Mouse (Mus musculus) lung, postnatal 10 days (tissue): ENCODE measurements around the gene Trpm2.
"Not testable (repeated sequence)": the region's sequence is repeated elsewhere in the genome, so short reads cannot be mapped to it uniquely, and the experiment has no call there.

Source experiments
- DNase-seq: peaks from one replicate; pipeline ENCODE4 v3.0.0; 2021

Gene Trpm2

DNA sequence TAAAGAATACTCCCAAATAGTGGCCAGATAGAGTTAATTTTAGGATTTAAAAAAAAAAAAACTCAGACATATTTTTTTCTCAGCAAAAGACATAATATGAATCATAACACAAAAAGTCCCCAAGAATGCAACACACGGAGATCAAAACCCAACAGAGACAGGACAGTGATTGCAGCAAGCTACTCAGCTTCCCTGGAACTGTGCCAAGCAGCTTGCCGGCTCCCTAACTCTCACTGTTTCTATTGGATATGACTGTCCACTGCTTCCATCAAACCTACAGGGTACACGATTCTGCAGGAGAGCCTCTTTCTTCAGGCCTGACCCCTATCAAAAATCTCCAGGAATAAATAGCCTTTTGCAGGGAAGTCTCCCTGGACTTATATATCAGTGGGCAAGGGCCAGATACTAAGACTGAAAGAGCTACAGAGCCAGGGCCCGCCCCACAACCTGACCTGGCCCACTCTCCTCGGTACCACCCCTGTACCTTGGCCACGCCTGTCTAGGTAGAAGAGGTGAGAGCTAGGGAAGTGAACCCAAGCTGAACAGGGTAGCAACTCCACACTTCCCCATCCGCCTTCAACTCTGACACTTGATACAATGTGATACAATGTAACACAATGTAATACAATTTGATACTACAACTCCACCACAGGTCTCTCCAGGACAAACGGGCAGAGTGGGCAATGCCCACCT is 6.2 kb upstream of the Trpm2 start:
- peak; percentile 32 for DNase-seq

DNA sequence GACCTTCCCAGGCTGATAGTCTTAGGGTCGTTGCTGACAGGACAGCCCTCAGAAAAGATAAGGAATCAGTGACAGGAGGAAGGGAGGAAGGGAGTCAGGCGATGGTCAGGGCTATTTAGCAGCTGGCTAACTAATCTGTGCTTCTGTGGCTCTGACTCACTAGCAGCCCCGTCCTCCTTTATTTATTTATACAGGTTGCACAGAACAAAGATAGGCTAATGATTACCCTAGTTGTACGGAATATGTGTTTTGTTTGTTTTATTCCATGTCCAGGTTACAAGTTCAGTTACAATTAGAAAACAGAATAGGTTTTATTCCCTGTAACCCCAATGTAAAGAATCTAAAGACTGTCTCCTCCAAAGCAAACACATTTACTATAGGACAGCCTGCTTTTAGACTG is 5.3 kb upstream of the Trpm2 start:
- no peak for DNase-seq

DNA sequence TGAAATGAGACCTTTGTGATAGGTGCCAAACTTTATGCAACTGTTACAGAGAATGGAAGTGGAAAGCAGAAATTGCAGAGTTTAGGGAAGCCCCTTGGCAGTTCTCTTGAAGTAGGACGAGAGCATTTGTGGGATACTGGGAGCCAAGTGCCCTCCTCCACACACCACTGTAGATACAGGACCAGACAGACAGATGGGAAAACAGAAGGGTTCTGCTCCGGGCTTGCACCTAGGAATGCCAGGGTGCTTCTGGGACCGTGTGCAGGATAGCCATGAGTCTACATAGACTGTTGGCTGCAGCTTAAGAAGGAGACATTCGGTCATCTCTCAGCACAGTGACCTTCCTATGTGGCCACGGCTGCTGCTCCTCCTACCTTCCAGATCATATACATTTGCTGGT is 4.4 kb upstream of the Trpm2 start:
- DNase-seq = no peak

GRCm38 (mm10) chr10:77974323-77974722 is 4.0 kb upstream of the Trpm2 start:
- DNase-seq = no peak

DNA sequence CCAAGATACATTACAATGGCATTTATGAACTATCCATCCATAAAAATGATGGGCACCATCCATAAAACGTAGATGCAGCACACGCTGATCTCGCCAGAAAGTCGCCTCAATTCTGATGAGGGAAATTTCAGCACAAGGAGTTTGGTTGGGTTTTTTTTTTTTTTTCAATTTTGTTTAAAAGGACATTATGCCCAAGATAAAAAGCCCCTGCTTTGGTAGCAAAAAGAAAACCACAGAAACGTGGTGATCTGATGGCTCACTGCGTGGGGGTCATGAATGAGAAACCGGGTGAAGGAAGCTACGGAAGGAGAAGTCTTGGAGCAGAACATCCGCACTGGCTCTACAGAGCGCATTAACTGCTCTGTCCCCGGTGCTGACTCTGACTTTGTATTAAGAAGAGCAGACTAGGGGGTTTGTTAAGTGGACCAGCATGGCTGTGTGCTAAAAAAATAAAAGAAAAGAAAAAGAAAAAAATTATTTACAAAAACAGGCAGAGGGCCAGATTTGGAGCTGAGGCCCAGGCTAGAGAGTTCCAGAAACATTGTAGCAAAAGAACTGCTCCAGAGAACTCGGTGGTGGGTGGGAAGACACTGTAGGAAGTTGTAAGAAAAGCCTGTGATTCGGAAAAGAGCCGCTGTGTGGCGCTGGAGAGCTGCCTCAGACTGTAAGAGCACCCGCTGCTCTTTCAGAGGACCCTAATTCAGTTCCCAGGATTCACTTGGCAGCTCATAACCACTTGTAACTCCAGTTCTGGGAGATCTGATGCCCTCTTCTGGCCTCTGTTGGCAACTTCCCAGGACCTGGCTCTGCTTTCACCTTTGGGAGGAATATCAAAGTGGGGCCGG is 1.6 kb upstream of the Trpm2 start:
- DNase-seq = peak; percentile 47

DNA sequence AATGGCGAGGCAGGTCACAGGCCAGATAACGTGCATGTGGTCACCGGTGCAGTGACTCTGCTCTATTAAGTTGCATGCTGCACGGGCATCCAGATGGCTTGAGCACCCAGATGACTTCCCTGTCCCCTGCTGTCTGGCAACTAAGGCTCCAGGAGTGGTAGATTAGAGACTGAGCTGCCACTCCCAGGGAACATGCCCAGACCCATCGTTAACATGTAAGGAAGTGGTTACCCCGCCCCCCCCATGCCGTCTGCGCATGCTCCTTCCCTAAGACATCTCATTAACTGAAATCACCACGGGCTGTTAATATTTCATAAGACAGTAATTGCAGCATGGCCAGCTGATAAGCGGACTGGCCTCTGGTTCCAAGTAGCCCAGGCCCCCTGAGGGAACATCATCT is 828 bp upstream of the Trpm2 start:
- DNase-seq = no peak

DNA sequence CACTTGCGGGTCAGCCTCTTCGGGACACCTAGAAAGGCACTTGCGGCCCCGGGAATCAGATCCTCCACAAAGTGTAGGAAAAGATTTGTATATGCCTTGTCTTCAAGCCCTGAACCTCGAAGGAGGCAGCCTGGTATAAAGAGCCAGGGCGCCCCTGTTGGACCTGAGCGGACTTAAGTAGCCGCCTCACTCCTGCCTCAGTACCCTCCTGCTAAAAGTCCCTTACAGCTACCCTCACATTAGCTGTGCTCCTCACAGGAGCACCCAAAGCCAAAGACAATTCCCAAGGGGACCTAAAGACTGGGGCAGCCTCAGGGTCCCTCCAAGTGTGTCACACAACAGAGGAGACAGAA is 414 bp downstream of the Trpm2 start:
- DNase-seq = no peak

DNA sequence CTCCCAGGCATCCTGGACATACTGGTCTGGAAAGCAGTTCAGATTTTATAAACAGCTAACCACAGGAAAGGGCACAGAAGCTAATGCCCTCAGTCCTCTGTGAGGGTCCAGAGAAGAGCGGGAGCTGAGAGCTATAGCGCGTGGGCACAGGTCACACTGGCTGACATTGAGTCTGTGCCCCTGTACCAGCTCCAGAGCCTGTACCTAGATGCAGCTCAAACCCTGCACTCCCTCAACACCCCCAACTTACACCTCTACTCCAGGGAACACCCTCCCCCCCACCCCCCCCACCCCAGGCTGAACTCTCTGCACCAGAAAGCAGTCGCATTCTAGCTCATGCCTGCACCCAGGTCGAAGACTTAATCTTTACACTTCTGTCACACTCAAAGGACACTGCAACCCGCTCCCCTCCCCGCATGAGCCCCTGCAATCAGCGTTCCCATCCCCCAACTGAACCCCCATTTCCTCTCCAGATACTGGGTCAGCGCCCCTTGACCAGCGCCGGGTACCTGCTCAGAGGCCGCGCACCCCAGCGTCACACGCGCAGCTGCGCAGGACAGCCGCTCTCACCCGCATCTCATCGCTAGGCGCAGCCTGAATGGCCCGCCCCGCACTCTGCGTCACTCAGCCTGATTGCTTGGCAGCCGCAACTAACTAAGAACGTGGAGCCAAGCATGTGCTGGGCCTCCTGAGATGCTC is 940 bp downstream of the Trpm2 start:
- DNase-seq = peak; percentile 49

DNA sequence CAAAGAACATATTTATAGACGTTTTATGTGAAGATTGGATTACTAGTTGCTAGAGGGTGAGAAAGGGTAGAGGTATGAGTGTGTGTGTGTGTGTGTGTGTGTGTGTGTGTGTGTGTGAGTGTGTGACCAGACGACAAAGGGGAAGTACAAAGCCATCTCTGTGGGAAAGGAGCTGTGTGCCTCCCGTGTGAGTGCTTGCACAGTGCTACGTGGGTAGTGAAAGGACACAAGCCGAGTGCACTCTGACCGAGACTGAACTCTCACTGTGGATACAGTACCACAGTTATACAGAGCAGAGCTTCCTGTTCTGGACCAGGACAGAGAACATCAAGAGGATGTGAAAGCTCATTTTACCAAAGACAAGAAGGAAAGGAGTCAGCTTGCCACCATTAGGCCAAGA is 6.4 kb downstream of the Trpm2 start:
- no peak for DNase-seq

GRCm38 (mm10) chr10:77962725-77963124 is 7.6 kb downstream of the Trpm2 start:
- DNase-seq = no peak

GRCm38 (mm10) chr10:77950468-77950867 is 19.9 kb downstream of the Trpm2 start:
- not testable (repeated sequence) for DNase-seq

DNA sequence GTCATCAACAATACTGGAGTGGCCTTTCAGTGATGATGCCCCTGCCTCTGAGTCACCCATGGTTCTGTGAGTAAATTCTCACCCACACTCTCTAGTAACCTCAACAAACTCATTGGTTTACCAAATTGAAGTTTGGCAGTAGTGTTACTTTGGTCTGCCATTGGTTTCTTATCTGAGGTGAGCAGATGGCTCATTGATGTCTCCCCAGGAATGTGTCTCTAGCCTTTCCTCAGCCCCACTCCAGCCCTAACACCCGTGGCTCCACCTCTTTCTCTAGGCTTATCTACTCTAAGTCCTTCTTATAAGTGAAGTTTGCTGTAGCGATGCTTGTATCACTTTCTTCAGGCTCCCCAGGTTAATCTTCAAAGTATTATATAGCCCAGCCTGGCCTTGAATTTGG is 30.7 kb downstream of the Trpm2 start:
- DNase-seq = no peak

DNA sequence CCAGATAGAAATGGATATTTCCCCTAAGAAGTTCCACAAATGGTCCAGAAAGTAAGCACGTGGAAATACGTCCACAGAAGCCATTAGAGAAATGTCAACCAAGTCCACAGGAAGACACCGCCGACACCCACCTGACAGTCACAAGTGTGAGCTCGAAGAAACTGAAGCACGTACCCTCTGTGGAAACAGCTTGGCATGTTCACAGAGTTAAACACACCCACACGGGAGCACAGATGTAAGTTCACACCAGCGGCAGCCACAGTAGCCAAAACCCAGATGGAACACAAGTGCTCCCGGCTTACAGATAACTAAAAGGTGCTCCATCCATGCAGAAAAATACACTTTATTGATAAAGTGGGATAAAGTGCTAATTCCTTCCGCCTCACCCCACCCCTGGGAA is 43.0 kb downstream of the Trpm2 start:
- no peak for DNase-seq

GRCm38 (mm10) chr10:77926140-77926539 is 44.2 kb downstream of the Trpm2 start:
- DNase-seq = peak; percentile 60

- DNase-seq = no peak
Observed at GRCm38 (mm10) chr10:77922681-77923080, 47.7 kb downstream of the Trpm2 start.

DNA sequence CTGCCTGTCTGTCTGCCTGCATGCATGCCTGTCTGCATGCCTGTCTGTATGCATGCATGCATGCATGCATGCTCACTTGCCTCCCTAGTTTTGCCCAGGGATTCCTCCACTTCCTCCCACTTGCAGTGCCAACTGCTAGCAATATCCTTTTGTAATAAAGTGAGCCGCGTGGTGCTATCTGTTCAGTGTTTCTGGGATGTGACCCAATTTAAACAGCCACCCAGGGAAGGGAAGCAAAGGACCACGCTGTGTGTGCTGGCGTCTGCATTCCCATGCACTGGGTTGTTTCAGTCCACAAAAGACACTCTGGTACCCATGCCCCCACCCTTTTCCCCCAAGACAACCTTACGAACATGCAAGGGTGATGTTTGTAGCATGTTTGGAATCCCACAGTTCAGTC is 49.4 kb downstream of the Trpm2 start:
- no peak for DNase-seq

GRCm38 (mm10) chr10:77916636-77917335 is 53.6 kb downstream of the Trpm2 start:
- peak; percentile 76 for DNase-seq

DNA sequence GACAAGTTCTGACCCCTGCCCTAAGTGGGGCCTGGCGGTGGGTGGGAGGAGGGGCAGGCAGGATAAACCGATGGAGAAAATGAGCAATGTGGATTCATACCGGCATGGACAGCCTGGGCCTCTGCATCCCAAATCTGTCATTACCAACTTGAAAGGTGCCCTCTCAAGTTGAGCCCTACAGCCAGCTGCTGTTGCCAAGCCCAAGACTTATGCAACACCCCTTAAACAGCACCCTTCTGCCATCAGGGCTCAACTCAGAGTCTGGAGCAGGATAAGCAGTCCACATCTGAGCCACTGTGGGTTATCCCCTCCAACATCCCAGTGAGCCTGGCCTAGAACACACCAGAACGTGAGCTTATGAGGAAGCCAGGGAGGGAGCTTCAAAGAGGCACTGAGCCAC is 57.1 kb downstream of the Trpm2 start:
- no peak for DNase-seq

DNA sequence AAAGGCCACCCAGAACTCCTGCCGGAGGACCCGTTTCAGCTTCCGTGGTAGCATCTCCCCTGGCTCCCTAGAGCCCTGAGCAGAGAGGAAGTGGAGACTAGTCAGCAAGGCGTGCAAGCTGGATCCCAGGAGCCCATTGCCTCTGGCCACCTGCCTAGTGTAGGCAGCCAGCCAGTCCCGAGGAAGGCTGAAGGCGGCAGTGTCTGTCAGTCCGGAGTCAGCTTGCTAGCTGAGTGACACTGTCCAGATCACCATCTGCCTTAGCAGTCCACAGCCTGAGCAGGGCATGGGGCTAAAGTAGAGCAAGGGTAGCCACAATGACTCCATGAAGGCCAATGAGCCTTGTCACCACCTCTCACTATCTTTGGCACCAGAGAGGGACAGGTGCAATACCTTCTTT is 57.8 kb downstream of the Trpm2 start:
- DNase-seq = no peak

- peak; percentile 54 for DNase-seq
Observed at GRCm38 (mm10) chr10:77902894-77903715, 67.3 kb downstream of the Trpm2 start.

GRCm38 (mm10) chr10:77902211-77902893 is 68.0 kb downstream of the Trpm2 start, which contains the start of gene Lrrc3:
Lrrc3 (minus strand) TSS chr10:77902536.
- peak; percentile 61 for DNase-seq

GRCm38 (mm10) chr10:77901871-77902210 is 68.5 kb downstream of the Trpm2 start:
- peak; percentile 51 for DNase-seq
